Mouse (Mus musculus): ENCODE data around the gene Olfr1135.

Gene Olfr1135

GRCm38 (mm10) chr2:87673564-87673963 lies at the start of gene Olfr1135:
Gene Olfr1135, minus strand, starts transcription at chr2:87673664.
- no peak for DNase-seq

GRCm38 (mm10) chr2:87713079-87713478 lies 39.6 kb upstream of the Olfr1135 start, which contains the start of gene Olfr1137:
Gene Olfr1137, minus strand, starts transcription at chr2:87713179.
- no peak for DNase-seq

- no peak for DNase-seq
Measured at GRCm38 (mm10) chr2:87693847-87694246, 20.4 kb upstream of the Olfr1135 start, which contains the start of gene Olfr1136. Gene Olfr1136, minus strand, starts transcription at chr2:87693947.

DNA sequence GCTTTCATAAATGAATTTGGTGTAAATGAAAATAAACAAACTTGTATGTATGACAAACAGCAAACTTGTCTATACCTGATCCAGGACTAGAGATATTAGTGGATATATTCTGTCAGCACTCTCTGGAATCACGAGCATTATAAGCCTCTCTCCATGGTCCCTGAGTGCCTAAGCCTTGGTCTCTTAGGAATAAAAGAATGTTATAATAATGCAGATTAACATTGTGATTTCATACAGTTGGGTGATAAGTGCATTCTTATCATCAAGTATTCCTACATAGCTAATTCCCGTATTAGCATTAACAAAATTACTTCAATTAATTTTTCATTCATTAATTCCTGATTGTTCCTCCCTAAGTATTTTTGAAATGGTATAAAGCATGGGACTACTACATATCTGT lies 15.1 kb downstream of the Olfr1135 start, which contains the start of gene Olfr1134:
Olfr1134 (minus strand) TSS at position 101 of the 400 bp plus-strand sequence.
- DNase-seq = no peak

- DNase-seq = no peak
Measured at GRCm38 (mm10) chr2:87647274-87647673, 26.2 kb downstream of the Olfr1135 start, which contains the start of gene Olfr1133. Gene Olfr1133, minus strand, starts transcription at chr2:87647374.

DNA sequence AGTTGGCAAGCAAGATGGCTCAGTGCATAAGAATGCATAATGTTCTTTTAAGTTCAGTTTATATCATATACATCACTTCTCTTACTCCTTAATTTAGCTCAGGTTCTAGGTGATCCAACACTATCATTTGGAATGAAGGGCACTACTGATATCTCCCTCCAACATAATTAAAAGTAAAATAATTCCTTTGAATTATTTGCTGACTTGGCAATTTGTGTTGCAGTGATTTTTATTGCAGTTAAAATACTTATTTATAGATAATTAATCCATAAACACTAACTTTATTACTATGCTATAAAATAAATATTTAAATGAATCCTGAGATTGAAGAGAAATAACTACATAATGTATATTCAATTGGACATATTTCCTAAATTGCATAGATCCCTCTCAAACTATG lies 31.0 kb downstream of the Olfr1135 start:
- DNase-seq = no peak

- no peak for DNase-seq
Measured at GRCm38 (mm10) chr2:87637435-87637834, 36.0 kb downstream of the Olfr1135 start, which contains the start of gene Olfr1132. Gene Olfr1132, minus strand, starts transcription at chr2:87637535.

DNA sequence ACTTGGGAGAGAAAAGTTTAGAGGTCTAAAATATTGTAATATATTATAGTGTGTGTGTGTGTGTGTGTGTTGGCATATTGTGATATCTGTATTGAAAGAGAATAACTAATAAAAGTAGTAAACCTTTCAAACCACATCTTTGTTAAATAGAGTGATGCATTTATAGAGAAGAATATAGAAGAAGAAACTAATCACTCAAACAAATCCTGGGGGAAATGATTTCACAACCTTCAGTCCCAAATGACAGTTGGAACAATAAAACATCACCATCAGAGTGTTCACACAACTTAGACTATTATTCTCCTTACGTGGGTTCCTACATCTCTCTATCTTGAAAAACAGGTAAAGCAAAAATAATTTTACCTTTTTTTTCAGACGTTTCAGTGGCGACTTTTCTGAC lies 46.7 kb downstream of the Olfr1135 start, which contains the start of gene Olfr1131:
Olfr1131 (plus strand) TSS at position 301 of the 400 bp plus-strand sequence.
- DNase-seq = no peak
